Mouse (Mus musculus): ENCODE data around the gene Acmsd.

- TF ChIP-seq HCFC1 (IDR thresholded peaks at IDR 0.05; ENCODE audit: borderline replicate concordance, insufficient read depth, low read length) (no peak), ZC3H11A (IDR thresholded peaks at IDR 0.05; ENCODE audit: borderline replicate concordance, low read depth, low read length) (no peak), MAFK (IDR thresholded peaks at IDR 0.05; ENCODE audit: insufficient read depth, low read depth, low read length) (no peak)
Observed at GRCm38 (mm10) chr1:127706269-127706668, 22.9 kb upstream of the Acmsd start.
